Mouse (Mus musculus) heart, embryonic 14.5 days (tissue): Measurements from ENCODE around the gene Mast4. TPM values are rescaled to one million over a fixed set of nuclear protein-coding genes. Genes with fewer than 3 reads are reported as not detected.

ENCODE experiments used
- ATAC-seq: fragments of 200-750 bp; cut with Nextera tagmentation; 2 replicates; pipeline ENCODE4 v1.8.0; 2017; ENCODE audit warnings: low read depth, moderate TSS enrichment; ENCODE audit not compliant: insufficient number of reproducible peaks, insufficient read depth, low FRiP score
- H3K27ac ChIP-seq, 2 experiments: fragments of 200-500 bp in 1 of 2; fragments of 300-500 bp in 1 of 2; sonication (generic) in 1 of 2; replicated peaks in 1 of 2; 2 replicates each; pipeline ENCODE4 v1.5.1; 2012 to 2014; ENCODE audit warnings: low read depth in 2 of 2, low read length in 2 of 2, control low read depth in 1 of 2, mild to moderate bottlenecking in 1 of 2, mixed read lengths in 1 of 2; ENCODE audit not compliant: control insufficient read depth in 1 of 2, insufficient read depth in 1 of 2
- H3K27me3 ChIP-seq: fragments of 300-500 bp; sonication (generic); 2 replicates; pipeline ENCODE4 v1.6.1; 2014; ENCODE audit warnings: mild to moderate bottlenecking, low read length, control low read depth; ENCODE audit not compliant: control insufficient read depth, insufficient read depth
- H3K36me3 ChIP-seq: fragments of 300-500 bp; sonication (generic); 2 replicates; pipeline ENCODE4 v1.6.1; 2014; ENCODE audit warnings: mild to moderate bottlenecking, control low read depth, low read length, mixed read lengths; ENCODE audit not compliant: control insufficient read depth, insufficient read depth
- H3K4me1 ChIP-seq, 2 experiments: fragments of 200-500 bp in 1 of 2; fragments of 300-500 bp in 1 of 2; sonication (generic) in 1 of 2; 2 replicates each; pipeline ENCODE4 v1.6.1; 2012 to 2014; ENCODE audit warnings: low read length in 2 of 2, control low read depth in 1 of 2, mixed read lengths in 1 of 2; ENCODE audit not compliant: control insufficient read depth in 2 of 2, insufficient read depth in 2 of 2
- H3K4me2 ChIP-seq: fragments of 300-500 bp; sonication (generic); 2 replicates; pipeline ENCODE4 v1.6.1; 2014; ENCODE audit warnings: mild to moderate bottlenecking, low read length
- H3K4me3 ChIP-seq, 2 experiments: fragments of 200-500 bp in 1 of 2; fragments of 300-500 bp in 1 of 2; sonication (generic) in 1 of 2; 2 replicates each; pipeline ENCODE4 v1.5.1; 2012 to 2014; ENCODE audit warnings: low read length in 2 of 2, mild to moderate bottlenecking in 2 of 2, control low read depth in 1 of 2, low read depth in 1 of 2, moderate library complexity in 1 of 2; ENCODE audit not compliant: control insufficient read depth in 1 of 2, insufficient read depth in 1 of 2
- H3K9ac ChIP-seq: fragments of 300-500 bp; sonication (generic); 2 replicates; pipeline ENCODE4 v1.6.1; 2014; ENCODE audit warnings: mild to moderate bottlenecking, low read length
- H3K9me3 ChIP-seq: fragments of 300-500 bp; sonication (generic); 2 replicates; pipeline ENCODE4 v1.6.1; 2016; ENCODE audit warnings: low read length, control low read depth; ENCODE audit not compliant: control insufficient read depth
- WGBS: fragments of 180-500 bp; shearing (Covaris S2); extraction: QIAGEN DNeasy Blood & Tissue Kit; methylation state at CpG from one replicate; pipeline ENCODE4 v1.1.7; 2014; 5-methylcytosine and 5-hydroxymethylcytosine counted together
- polyA plus RNA-seq: library from polyadenylated mRNA; unstranded; fragments of >200 nt; fragmentation: Nextera tagmentation; extraction: Ambion mirVana; gene quantifications from 2 replicates; pipeline ENCODE4 v1.2.1, GENCODE M21; 2014

Mast4 gene
- polyA plus RNA-seq, 1 experiment from 2014 or later: 54.1 TPM

DNA sequence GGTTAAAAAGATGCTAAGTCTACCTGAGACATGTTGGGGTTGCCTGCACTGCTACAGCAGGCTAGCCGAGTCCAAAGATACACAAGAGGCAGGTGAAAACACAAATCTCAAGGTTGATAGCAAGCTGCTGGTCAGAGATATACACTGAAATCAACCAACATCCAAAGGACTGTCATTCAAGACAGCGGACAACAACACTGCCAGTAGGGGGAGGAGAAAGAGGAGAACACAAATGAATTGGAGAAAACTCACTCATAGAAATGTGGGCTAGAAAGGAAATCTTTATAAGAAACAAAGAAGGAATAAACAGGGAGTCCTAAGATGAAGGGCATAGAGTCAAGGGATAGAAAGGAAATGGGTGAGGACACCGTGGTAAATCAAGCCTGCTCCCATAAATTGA is 542.1 kb downstream of the Mast4 start:
- Histone ChIP-seq H3K27me3 (no peaks in the 10 kb centered on the region), H3K4me3 (no peak overlapping the region), H3K9ac (no peak overlapping the region), H3K9me3 (no peaks in the 10 kb centered on the region), H3K4me1 (no peaks in the 10 kb centered on the region), H3K36me3 (peaks cover 85% of the 10 kb centered on the region), H3K4me2 (no peak overlapping the region), H3K27ac (no peak overlapping the region)
- 91% methylated on average over 3 of the region's 3 CpGs for WGBS
- ATAC-seq: no peak

DNA sequence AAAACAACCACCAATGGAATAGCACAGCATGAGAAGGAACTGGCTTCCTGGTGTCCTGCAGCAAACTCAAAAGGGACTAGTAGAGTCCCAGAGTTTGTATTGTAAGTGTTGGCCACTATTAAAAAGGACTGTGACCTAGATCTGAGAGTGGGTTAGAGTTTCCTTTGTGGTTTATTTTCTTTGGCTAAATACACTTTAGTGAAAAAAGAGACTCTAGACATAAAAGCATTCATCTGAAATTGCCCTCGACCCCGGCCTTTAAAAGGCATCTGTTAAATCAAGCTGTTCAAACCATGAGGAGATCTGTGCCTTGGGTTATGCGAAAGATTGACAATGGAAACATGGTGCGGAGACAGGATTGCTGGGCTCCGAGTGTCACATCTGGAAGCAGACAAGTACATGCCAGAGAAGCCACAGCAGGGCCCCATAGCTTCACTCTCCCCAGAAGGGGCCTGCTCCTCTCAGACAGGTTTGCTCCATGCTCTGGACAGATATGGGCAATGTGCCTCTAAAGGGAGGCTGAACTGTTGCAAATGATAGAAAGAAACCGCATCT is 543.6 kb downstream of the Mast4 start:
- H3K4me1 ChIP-seq: no peaks in the 10 kb centered on the region
- ATAC-seq: no peak
- peaks cover 85% of the 10 kb centered on the region for H3K36me3 ChIP-seq
- H3K27me3 ChIP-seq: no peaks in the 10 kb centered on the region
- H3K9ac ChIP-seq: no peak overlapping the region
- no peaks in the 10 kb centered on the region for H3K9me3 ChIP-seq
- no peak overlapping the region for H3K27ac ChIP-seq
- no peak overlapping the region for H3K4me2 ChIP-seq
- 82% methylated on average over 6 of the region's 6 CpGs for WGBS
- H3K4me3 ChIP-seq: no peak overlapping the region

DNA sequence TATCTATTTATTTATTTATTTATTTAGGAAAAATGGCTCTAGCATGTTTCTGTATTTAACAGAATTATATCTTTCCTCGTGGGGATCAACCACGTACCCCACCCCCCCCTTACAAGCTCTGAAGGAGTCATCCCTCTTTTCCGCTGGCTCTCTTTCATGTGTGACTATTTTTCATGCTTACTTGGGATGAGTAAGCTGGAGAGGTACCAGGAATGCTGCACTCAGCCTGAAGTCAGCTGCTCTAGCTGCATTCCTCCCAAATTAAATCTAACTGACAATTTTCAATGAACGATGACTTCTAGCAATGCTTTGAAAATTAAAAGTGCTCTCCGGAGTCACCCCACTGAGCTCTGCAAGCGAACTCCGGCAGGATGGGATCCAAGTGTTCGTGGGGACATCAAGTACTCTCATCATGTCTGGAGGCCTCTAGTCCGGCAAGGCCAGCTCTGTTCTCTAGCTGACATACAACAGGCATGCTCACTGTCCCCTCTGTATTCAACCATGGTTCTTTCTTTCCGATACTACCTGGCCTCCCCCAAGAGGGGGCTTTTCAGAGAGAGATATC is 547.5 kb downstream of the Mast4 start:
- Histone ChIP-seq H3K36me3 (peaks cover 85% of the 10 kb centered on the region), H3K4me1 (no peaks in the 10 kb centered on the region), H3K9ac (no peak overlapping the region), H3K4me2 (no peak overlapping the region), H3K4me3 (no peak overlapping the region), H3K9me3 (no peaks in the 10 kb centered on the region), H3K27me3 (no peaks in the 10 kb centered on the region), H3K27ac (no peak overlapping the region)
- no peak for ATAC-seq
- 90% methylated on average over 10 of the region's 10 CpGs for WGBS

DNA sequence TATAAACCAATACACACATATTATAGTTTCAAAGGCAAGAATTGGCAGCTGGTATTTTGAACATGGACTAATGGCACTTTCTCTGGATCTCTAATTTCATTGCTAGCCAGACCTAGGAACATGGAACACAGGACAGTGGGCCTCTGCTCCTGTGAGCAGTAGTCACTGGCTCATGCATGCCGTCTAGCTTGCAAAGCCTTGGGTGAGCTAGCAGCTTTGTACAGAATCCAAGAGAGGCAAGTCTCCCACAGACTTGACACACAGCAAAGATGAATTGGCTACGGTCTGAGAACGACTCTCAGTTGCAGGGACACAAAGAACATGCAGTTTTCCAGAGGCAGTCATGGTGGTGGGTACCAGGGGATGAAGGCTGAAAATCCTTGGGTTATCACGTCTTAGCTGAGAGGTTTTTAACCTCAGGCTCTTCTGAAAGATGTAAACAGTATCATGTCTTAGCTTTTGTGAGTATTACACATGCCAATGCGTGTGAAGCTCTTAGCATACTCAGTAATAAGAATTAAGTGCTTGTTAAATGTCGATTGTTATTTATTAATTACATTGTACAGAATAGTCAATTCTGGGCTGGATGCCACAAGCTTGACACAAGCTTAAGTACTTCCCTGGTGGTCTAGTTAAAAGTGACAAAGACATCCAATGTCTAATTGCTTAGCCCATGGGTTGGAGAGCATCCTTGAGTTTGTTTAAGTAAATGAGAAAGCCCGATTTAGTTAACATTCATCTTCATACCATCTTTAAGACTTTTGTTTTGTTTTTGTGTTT is 550.6 kb downstream of the Mast4 start:
- H3K4me3 ChIP-seq: no peak overlapping the region
- H3K27ac ChIP-seq: no peak overlapping the region
- no peaks in the 10 kb centered on the region for H3K4me1 ChIP-seq
- H3K4me2 ChIP-seq: no peak overlapping the region
- H3K36me3 ChIP-seq: peaks cover 94% of the 10 kb centered on the region
- no peak overlapping the region for H3K9ac ChIP-seq
- no peaks in the 10 kb centered on the region for H3K9me3 ChIP-seq
- ATAC-seq: no peak
- 88% methylated on average over 7 of the region's 7 CpGs for WGBS
- no peaks in the 10 kb centered on the region for H3K27me3 ChIP-seq

DNA sequence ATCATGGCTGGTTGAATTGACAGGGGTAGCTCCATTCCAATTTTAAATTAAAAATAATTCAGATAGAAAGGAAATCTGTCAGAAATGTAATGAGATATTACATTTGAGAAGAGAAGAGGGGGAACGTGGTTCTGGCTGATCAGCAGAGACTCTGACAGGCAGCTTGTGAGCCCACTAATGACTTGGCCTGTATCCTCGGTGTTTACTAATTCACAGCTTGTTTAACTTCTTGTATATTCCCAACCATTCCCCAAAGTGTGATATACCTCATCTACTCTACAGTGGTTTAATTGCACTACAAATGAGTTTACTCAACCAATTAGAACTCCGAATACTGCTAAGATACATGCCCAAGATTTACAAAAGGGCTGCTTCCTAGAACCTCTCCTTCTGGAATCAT is 555.0 kb downstream of the Mast4 start:
- Histone ChIP-seq H3K9ac (no peak overlapping the region), H3K4me2 (no peak overlapping the region), H3K4me3 (no peak overlapping the region), H3K36me3 (peaks cover 95% of the 10 kb centered on the region), H3K27ac (no peak overlapping the region), H3K27me3 (no peaks in the 10 kb centered on the region), H3K4me1 (no peaks in the 10 kb centered on the region), H3K9me3 (no peaks in the 10 kb centered on the region)
- no peak for ATAC-seq
- 96% methylated on average over 3 of the region's 3 CpGs for WGBS

DNA sequence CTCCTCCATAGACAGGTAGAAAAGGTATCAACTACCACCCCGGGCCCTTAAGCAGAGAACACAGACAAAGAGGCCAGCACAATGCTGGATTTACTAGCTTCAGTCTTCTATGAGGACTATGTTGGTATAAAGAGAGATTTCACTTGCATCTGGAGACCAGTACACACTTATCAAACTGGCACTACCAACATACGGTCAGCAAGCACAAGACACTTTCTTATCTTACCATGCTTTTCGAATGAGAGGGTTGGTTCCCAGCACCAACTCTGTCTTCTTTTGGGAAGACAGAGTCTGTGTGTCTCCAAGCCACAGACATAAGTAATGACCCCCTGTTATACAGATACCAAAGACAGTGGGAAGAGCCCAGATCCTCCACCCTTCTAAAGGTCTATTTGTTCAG is 555.4 kb downstream of the Mast4 start:
- no peaks in the 10 kb centered on the region for H3K9me3 ChIP-seq
- H3K27me3 ChIP-seq: no peaks in the 10 kb centered on the region
- no peak for ATAC-seq
- H3K9ac ChIP-seq: no peak overlapping the region
- H3K4me2 ChIP-seq: no peak overlapping the region
- no peak overlapping the region for H3K4me3 ChIP-seq
- 84% methylated on average over 3 of the region's 3 CpGs for WGBS
- H3K36me3 ChIP-seq: peaks cover 95% of the 10 kb centered on the region
- H3K27ac ChIP-seq: no peak overlapping the region
- no peaks in the 10 kb centered on the region for H3K4me1 ChIP-seq

DNA sequence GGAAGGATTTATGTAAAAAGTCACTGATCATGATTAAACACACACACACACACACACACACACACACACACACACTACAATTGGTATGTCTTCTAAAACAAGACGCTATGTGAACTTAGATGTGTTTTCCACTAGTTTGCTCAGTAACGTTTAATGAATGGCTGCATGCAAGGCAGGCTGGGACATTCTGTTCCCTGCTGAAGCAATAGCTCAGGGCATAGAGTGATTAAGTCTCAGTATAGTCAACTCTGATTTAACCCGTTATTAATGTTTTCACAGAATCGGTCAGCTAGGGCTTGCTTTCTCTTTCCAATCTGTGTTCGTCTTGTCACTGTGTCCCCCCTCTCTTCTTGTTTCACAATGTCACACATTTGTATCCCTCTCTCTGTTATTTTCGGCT is 558.8 kb downstream of the Mast4 start:
- H3K9ac ChIP-seq: no peak overlapping the region
- H3K27me3 ChIP-seq: no peaks in the 10 kb centered on the region
- ATAC-seq: no peak
- no peaks in the 10 kb centered on the region for H3K9me3 ChIP-seq
- H3K4me2 ChIP-seq: no peak overlapping the region
- 89% methylated on average over 6 of the region's 6 CpGs for whole genome bisulfite sequencing
- H3K4me1 ChIP-seq: no peaks in the 10 kb centered on the region
- H3K36me3 ChIP-seq: peaks cover 95% of the 10 kb centered on the region
- no peak overlapping the region for H3K27ac ChIP-seq
- no peak overlapping the region for H3K4me3 ChIP-seq
